Mouse (Mus musculus) lung, postnatal 0 days (tissue): ENCODE data around the gene Btnl2. TPM values are rescaled to one million over a fixed set of nuclear protein-coding genes. Genes with fewer than 3 reads are reported as not detected.

Experiments
- ATAC-seq: fragments of 200-750 bp; cut with Nextera tagmentation; 2 replicates; pipeline ENCODE4 v1.8.0; 2017; ENCODE audit warnings: moderate library complexity
- DNase-seq: peaks from one replicate; pipeline ENCODE4 v3.0.0-alpha.2; 2016; ENCODE audit warnings: low spot score
- H3K27ac ChIP-seq: fragments of 300-500 bp; sonication (generic); 2 replicates; pipeline ENCODE4 v1.5.1; 2014; ENCODE audit warnings: antibody characterized with exemption, mild to moderate bottlenecking, low read length, mixed read lengths
- H3K27me3 ChIP-seq: fragments of 300-500 bp; sonication (generic); replicated peaks from 2 replicates; pipeline ENCODE4 v1.6.1; 2014; ENCODE audit warnings: low read length, mixed read lengths; ENCODE audit not compliant: insufficient read depth
- H3K36me3 ChIP-seq: fragments of 300-500 bp; sonication (generic); 2 replicates; pipeline ENCODE4 v1.6.1; 2014; ENCODE audit warnings: low read length, mixed read lengths; ENCODE audit not compliant: insufficient read depth
- H3K4me1 ChIP-seq: fragments of 300-500 bp; sonication (generic); 2 replicates; pipeline ENCODE4 v1.6.1; 2014; ENCODE audit warnings: antibody characterized with exemption, low read depth, low read length, mixed read lengths; ENCODE audit not compliant: insufficient read depth
- H3K4me2 ChIP-seq: fragments of 300-500 bp; sonication (generic); replicated peaks from 2 replicates; pipeline ENCODE4 v1.6.1; 2014; ENCODE audit warnings: low read depth, mild to moderate bottlenecking, low read length, moderate library complexity, mixed read lengths
- H3K4me3 ChIP-seq: fragments of 300-500 bp; sonication (generic); 2 replicates; pipeline ENCODE4 v1.5.1; 2014; ENCODE audit warnings: low read depth, low read length
- H3K9ac ChIP-seq: fragments of 300-500 bp; sonication (generic); replicated peaks from 2 replicates; pipeline ENCODE4 v1.6.1; 2014; ENCODE audit warnings: low read depth, mild to moderate bottlenecking
- H3K9me3 ChIP-seq: fragments of 300-500 bp; sonication (generic); 2 replicates; pipeline ENCODE4 v1.6.1; 2016; ENCODE audit warnings: low read length, mixed read lengths
- CTCF ChIP-seq: IDR thresholded peaks from 2 replicates; pipeline ENCODE4 v1.5.1; 2016; ENCODE audit warnings: antibody characterized with exemption, mild to moderate bottlenecking
- EP300 ChIP-seq: IDR thresholded peaks from 2 replicates; pipeline ENCODE4 v1.6.1; 2016; ENCODE audit warnings: antibody characterized with exemption, mild to moderate bottlenecking, control low read depth
- WGBS: fragments of 180-500 bp; shearing (Covaris S2); extraction: QIAGEN DNeasy Blood & Tissue Kit; methylation state at CpG from one replicate; pipeline ENCODE4 v1.1.7; 2014; 5-methylcytosine and 5-hydroxymethylcytosine counted together
- polyA plus RNA-seq: library from polyadenylated mRNA; unstranded; fragments of >200 nt; fragmentation: Nextera tagmentation; extraction: Ambion mirVana; gene quantifications from 2 replicates; pipeline ENCODE4 v1.2.1, GENCODE M21; 2015

Btnl2 gene
- polyA plus RNA-seq, result 0.07 TPM in 1 of 2 replicates, not detected in the other

GRCm38 (mm10) chr17:34354539-34354938 lies at the start of gene Btnl2:
Gene Btnl2, plus strand, starts transcription at chr17:34354822.
- TF ChIP-seq CTCF, result no peak
- TF ChIP-seq EP300, result no peak

DNA sequence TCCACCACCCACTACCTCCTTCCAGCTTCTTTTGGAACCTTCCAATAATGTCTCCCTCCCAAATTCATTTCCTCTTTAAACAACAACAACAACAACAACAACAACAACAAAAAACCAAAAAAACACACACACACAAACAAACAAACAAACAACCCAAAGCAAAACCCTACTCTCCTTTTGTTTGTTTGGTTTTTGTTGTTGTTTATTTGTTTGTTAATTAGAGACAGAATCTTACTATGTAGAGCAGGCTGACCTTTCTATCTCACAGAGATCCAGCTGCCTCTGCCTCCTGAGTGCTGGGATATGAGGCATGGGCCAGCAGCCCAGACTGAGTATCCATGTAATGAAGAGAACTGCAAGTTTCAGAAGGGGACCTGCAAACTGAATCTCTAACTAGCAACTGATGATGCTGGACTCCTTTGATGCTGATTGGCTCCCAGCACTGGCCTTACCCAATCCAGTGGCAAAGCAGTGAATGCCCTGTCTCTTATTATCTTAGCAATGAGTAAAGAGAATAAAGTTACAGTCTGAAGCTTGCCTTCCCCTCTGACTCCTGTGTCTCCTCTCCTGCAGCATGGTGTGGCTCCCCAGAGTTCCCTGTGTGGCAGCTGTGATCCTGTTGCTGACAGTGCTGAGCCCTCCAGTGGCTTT lies 49.1 kb upstream of the Btnl2 start, which contains the start of gene H2-Eb1:
H2-Eb1 (plus strand) TSS at position 488 of the 651 bp plus-strand sequence.
- no peak within 1 kb of the TSS for H3K9ac ChIP-seq
- no peak for TF ChIP-seq CTCF
- TF ChIP-seq EP300, result no peak
- no peak within 1 kb of the TSS for H3K4me3 ChIP-seq
- no peaks in the 10 kb centered on the region for H3K27me3 ChIP-seq
- ATAC-seq, result peak; percentile 88
- no peaks in the 10 kb centered on the region for H3K36me3 ChIP-seq
- no peak within 1 kb of the TSS for H3K4me2 ChIP-seq
- no peaks in the 10 kb centered on the region for H3K9me3 ChIP-seq
- no peak within 1 kb of the TSS for H3K27ac ChIP-seq
- no peaks in the 10 kb centered on the region for H3K4me1 ChIP-seq
- peak; percentile 92 for DNase-seq

More at GRCm38 (mm10) chr17:34354539-34354938, at the start of gene Btnl2:
- Histone ChIP-seq H3K27me3 (no peaks in the 10 kb centered on the region), H3K27ac (no peak within 1 kb of the TSS), H3K9me3 (no peaks in the 10 kb centered on the region), H3K36me3 (no peaks in the 10 kb centered on the region), H3K9ac (no peak within 1 kb of the TSS), H3K4me2 (no peak within 1 kb of the TSS), H3K4me1 (no peaks in the 10 kb centered on the region), H3K4me3 (no peak within 1 kb of the TSS)
- ATAC-seq (no peak), DNase-seq (no peak)
- 81% methylated on average over 5 of the region's 5 CpGs for WGBS

DNA sequence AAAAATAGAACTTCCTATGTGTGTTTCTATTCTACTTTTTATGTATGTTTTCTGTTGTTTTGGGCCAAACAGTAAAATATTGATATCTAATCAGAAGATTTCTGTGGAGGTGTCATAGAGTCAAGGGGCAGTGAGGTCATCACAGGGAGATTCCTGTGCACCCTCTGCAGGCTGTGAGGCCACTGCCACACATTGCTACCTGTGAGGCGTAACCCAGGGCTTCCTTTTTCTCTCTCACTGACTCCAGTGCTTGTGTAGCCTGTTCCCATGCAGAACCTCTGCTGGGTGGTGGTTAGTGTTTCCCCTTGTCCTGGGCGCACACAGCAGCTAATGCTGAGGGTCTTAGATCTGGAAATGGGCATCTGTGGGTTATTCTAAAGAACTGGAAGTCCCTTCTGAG lies 48.2 kb upstream of the Btnl2 start:
- Histone ChIP-seq H3K4me3 (no peak overlapping the region), H3K27me3 (no peaks in the 10 kb centered on the region), H3K4me2 (no peak overlapping the region), H3K4me1 (no peaks in the 10 kb centered on the region), H3K9me3 (no peaks in the 10 kb centered on the region), H3K36me3 (no peaks in the 10 kb centered on the region), H3K27ac (no peak overlapping the region), H3K9ac (no peak overlapping the region)
- WGBS, result 88% methylated on average over 2 of the region's 2 CpGs
- TF ChIP-seq CTCF, result no peak
- no peak for TF ChIP-seq EP300
- no peak for ATAC-seq
- no peak for DNase-seq

- Histone ChIP-seq H3K9me3 (no peaks in the 10 kb centered on the region), H3K36me3 (no peaks in the 10 kb centered on the region), H3K4me3 (no peak overlapping the region), H3K4me2 (no peak overlapping the region), H3K27me3 (no peaks in the 10 kb centered on the region), H3K4me1 (no peaks in the 10 kb centered on the region), H3K27ac (no peak overlapping the region), H3K9ac (no peak overlapping the region)
- TF ChIP-seq EP300 (no peak), CTCF (no peak)
- DNase-seq (no peak), ATAC-seq (no peak)
Observed at GRCm38 (mm10) chr17:34307216-34307615, 47.4 kb upstream of the Btnl2 start.

- no peaks in the 10 kb centered on the region for H3K9me3 ChIP-seq
- DNase-seq (no peak), ATAC-seq (no peak)
- no peaks in the 10 kb centered on the region for H3K4me1 ChIP-seq
- no peaks in the 10 kb centered on the region for H3K36me3 ChIP-seq
- H3K4me3 ChIP-seq, result no peak overlapping the region
- no peak overlapping the region for H3K27ac ChIP-seq
- WGBS, result 66% methylated on average over 4 of the region's 4 CpGs
- H3K4me2 ChIP-seq, result no peak overlapping the region
- TF ChIP-seq CTCF (no peak), EP300 (no peak)
- H3K27me3 ChIP-seq, result no peaks in the 10 kb centered on the region
- no peak overlapping the region for H3K9ac ChIP-seq
Observed at GRCm38 (mm10) chr17:34308161-34308560, 46.5 kb upstream of the Btnl2 start.

DNA sequence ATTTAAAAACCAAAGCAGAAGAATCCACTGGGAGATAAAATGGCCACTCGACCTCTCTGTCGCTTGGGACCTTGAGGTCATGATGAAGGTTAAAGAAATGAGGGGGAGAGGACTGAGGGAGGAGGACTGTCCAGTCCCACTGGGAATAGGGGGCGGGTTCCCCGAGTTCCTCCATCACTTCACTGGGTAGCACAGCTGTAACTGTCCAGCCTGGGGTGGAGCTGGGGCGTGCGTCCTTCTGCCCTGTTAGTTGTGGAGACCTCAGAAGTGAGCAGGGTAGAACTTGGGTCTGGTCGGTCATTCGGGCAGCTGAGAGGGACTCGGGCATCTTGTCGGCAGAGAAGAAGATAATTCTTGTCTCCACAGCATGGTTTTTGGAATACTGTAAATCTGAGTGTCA lies 45.4 kb upstream of the Btnl2 start:
- H3K9ac ChIP-seq, result 0 out of 2 replicates have a peak overlapping the region, but pooled peaks have one; percentile 20
- DNase-seq, result no peak
- peak overlapping the region; percentile 61 for H3K4me2 ChIP-seq
- no peak for ATAC-seq
- no peaks in the 10 kb centered on the region for H3K27me3 ChIP-seq
- 23% methylated on average over 10 of the region's 10 CpGs for WGBS
- H3K9me3 ChIP-seq, result no peaks in the 10 kb centered on the region
- H3K36me3 ChIP-seq, result no peaks in the 10 kb centered on the region
- H3K4me3 ChIP-seq, result peak overlapping the region; percentile 51
- H3K27ac ChIP-seq, result no peak overlapping the region
- TF ChIP-seq EP300, result no peak
- no peak for TF ChIP-seq CTCF
- H3K4me1 ChIP-seq, result no peaks in the 10 kb centered on the region
